Mouse (Mus musculus): ENCODE measurements at regions not wholly inside any gene's neighbourhood (a gene's known extent, or its start where the extent isn't known, plus 50 kb on each side); places are given as distances from the start of the nearest gene placed in this dataset.
A peak's percentile ranks its signal among the peaks of the same experiment; 100 is the strongest.

- H3K4me1 ChIP-seq (replicated peaks), result no peaks in the 10 kb centered on the region; the same call in 1 of the 2 replicates
- H3K4me2 ChIP-seq, result no peak overlapping the region
- DNase-seq (no peak), ATAC-seq (ENCODE audit: low read depth) (no peak)
- H3K36me3 ChIP-seq, result no peaks in the 10 kb centered on the region
- 54% methylated on average over 3 of the region's 3 CpGs for WGBS (ENCODE audit: insufficient replicate concordance)
- 0 out of 2 replicates have a peak, but pooled peaks cover 2% of the 10 kb centered on the region for H3K27me3 ChIP-seq
- H3K4me3 ChIP-seq (replicated peaks), result no peak overlapping the region
- H3K9ac ChIP-seq, result no peak overlapping the region
- no peak overlapping the region for H3K27ac ChIP-seq
- no peaks in the 10 kb centered on the region for H3K9me3 ChIP-seq (replicated peaks)
Measured at GRCm38 (mm10) chr8:12036349-12036748, 196.1 kb downstream of the Tex29 start.

DNA sequence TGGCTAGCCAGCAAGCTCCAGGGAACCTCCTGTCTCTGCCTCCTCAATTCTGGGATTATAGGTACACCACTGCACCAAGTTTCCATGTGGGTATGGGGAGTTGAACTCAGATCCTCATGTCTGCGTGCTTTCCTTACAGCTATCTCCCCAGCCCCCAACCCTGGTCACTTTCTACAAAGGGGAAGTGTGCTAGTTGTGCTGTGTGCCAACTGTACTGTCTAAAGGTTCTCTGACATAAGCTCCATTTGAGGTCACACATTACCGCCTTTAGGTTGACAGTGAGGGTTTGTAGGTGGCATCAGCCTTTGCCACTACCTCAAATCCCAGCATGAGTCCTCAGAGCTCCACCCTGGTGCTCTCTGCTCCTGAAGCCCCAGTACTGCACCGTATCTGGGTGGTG, 200.7 kb downstream of the Tex29 start:
- ATAC-seq (ENCODE audit: low read depth) (no peak), DNase-seq (no peak)
- 41% methylated on average over 3 of the region's 3 CpGs for WGBS (ENCODE audit: insufficient replicate concordance)
- no peak overlapping the region for H3K9ac ChIP-seq
- H3K27me3 ChIP-seq, result 0 out of 2 replicates have a peak, but pooled peaks cover 2% of the 10 kb centered on the region
- H3K9me3 ChIP-seq (replicated peaks), result no peaks in the 10 kb centered on the region
- no peaks in the 10 kb centered on the region for H3K36me3 ChIP-seq
- H3K4me3 ChIP-seq (replicated peaks), result no peak overlapping the region
- H3K4me1 ChIP-seq (replicated peaks), result no peaks in the 10 kb centered on the region
- peak overlapping the region; percentile 51; the same call in 1 of the 2 replicates for H3K27ac ChIP-seq
- no peak overlapping the region for H3K4me2 ChIP-seq

- ATAC-seq (ENCODE audit: low read depth) (peak; percentile 43; the same call in 1 of the 2 replicates), DNase-seq (no peak)
- Histone ChIP-seq H3K4me3 (replicated peaks) (no peak overlapping the region), H3K9me3 (replicated peaks) (no peaks in the 10 kb centered on the region), H3K36me3 (no peaks in the 10 kb centered on the region), H3K4me1 (replicated peaks) (no peaks in the 10 kb centered on the region), H3K27me3 (0 out of 2 replicates have a peak, but pooled peaks cover 2% of the 10 kb centered on the region), H3K9ac (no peak overlapping the region), H3K4me2 (no peak overlapping the region), H3K27ac (no peak overlapping the region)
- 26% methylated on average over 6 of the region's 6 CpGs for WGBS (ENCODE audit: insufficient replicate concordance)
Measured at GRCm38 (mm10) chr8:12041662-12042061, 201.4 kb downstream of the Tex29 start.

DNA sequence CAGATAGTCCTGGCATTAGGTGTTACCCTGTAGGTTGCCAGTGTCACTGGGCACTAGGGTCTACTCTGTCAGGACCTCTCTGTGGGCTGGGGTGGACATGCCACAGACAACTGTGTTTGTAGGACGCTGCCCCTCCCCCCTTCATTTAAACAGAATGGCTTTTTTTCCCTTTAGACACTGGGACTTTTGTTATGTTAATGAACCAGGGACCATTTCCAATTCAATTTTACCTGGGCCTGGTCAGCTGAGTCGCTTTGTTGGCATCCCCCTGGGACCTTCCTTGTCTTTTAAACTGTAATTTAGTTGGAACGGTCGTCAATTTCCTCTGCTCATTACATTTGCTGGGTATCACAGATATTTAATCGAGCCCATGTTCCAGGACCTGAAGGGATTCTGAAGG, 210.6 kb downstream of the Tex29 start:
- Histone ChIP-seq H3K27me3 (no peaks in the 10 kb centered on the region), H3K36me3 (no peaks in the 10 kb centered on the region), H3K4me1 (replicated peaks) (no peaks in the 10 kb centered on the region), H3K9me3 (replicated peaks) (peaks cover 4% of the 10 kb centered on the region), H3K27ac (no peak overlapping the region), H3K4me3 (replicated peaks) (no peak overlapping the region), H3K9ac (no peak overlapping the region), H3K4me2 (no peak overlapping the region)
- WGBS (ENCODE audit: insufficient replicate concordance), result 53% methylated on average over 5 of the region's 5 CpGs
- DNase-seq (no peak), ATAC-seq (ENCODE audit: low read depth) (no peak)

DNA sequence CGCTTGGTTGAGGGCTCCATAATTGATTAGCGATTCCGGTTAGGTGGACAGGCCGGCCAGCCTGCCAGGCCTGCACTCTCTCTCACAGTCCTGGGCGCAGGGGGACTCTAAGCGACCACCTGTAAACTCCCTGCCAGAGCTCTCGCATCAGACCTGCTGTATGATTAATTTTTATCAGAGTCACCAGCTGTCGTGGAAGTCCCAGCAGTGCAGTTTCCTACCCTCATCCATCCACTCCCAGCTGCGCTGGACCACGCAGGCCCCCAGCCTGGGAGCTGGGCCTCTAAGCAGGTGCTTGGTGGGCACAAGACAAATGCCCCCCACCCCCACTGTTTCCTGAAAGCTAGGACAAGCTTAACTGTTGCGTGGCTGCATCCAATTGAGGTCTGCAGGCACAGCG, 211.1 kb downstream of the Tex29 start:
- H3K9me3 ChIP-seq (replicated peaks), result peaks cover 8% of the 10 kb centered on the region
- no peak overlapping the region for H3K4me2 ChIP-seq
- no peak overlapping the region for H3K27ac ChIP-seq
- no peak for DNase-seq
- no peak overlapping the region for H3K4me3 ChIP-seq (replicated peaks)
- ATAC-seq (ENCODE audit: low read depth), result no peak
- no peaks in the 10 kb centered on the region for H3K36me3 ChIP-seq
- H3K4me1 ChIP-seq (replicated peaks), result no peaks in the 10 kb centered on the region
- no peaks in the 10 kb centered on the region for H3K27me3 ChIP-seq
- WGBS (ENCODE audit: insufficient replicate concordance), result 40% methylated on average over 12 of the region's 12 CpGs
- H3K9ac ChIP-seq, result no peak overlapping the region

GRCm38 (mm10) chr8:12055931-12056330, 215.7 kb downstream of the Tex29 start:
- H3K9ac ChIP-seq, result no peak overlapping the region
- no peaks in the 10 kb centered on the region for H3K4me1 ChIP-seq (replicated peaks)
- no peak overlapping the region for H3K4me2 ChIP-seq
- H3K36me3 ChIP-seq, result no peaks in the 10 kb centered on the region
- H3K4me3 ChIP-seq (replicated peaks), result no peak overlapping the region
- peaks cover 8% of the 10 kb centered on the region for H3K9me3 ChIP-seq (replicated peaks)
- 80% methylated on average over 9 of the region's 9 CpGs for WGBS (ENCODE audit: insufficient replicate concordance)
- no peaks in the 10 kb centered on the region for H3K27me3 ChIP-seq
- DNase-seq (peak; percentile 2), ATAC-seq (ENCODE audit: low read depth) (no peak)
- no peak overlapping the region for H3K27ac ChIP-seq

DNA sequence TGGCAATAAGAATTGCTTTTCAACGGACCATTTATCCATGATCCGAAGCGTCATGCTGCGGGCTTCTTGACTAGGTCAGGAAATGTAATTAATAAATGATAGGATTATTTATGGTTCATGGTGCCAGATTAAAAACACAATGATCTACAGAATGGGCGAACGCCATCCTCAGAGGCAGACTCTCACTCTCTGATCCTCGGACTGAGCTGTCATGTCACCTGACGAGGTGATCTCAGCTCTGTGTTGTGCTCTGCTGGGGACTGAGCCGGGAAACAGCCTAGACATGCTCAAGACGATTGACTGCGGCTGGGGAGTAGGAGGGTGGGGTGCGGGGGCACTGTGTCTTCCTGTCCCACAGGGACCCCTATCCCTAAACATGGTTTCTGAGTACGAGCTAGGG, 217.4 kb upstream of the A230072I06Rik start:
- H3K4me2 ChIP-seq, result no peak overlapping the region
- peaks cover under 1% of the 10 kb centered on the region; the same call in 1 of the 2 replicates for H3K9me3 ChIP-seq (replicated peaks)
- no peaks in the 10 kb centered on the region for H3K27me3 ChIP-seq
- ATAC-seq (ENCODE audit: low read depth), result no peak
- no peak for DNase-seq
- H3K4me1 ChIP-seq (replicated peaks), result no peaks in the 10 kb centered on the region
- WGBS (ENCODE audit: insufficient replicate concordance), result 68% methylated on average over 13 of the region's 13 CpGs
- H3K27ac ChIP-seq, result no peak overlapping the region
- no peaks in the 10 kb centered on the region for H3K36me3 ChIP-seq
- no peak overlapping the region for H3K4me3 ChIP-seq (replicated peaks)
- no peak overlapping the region for H3K9ac ChIP-seq

DNA sequence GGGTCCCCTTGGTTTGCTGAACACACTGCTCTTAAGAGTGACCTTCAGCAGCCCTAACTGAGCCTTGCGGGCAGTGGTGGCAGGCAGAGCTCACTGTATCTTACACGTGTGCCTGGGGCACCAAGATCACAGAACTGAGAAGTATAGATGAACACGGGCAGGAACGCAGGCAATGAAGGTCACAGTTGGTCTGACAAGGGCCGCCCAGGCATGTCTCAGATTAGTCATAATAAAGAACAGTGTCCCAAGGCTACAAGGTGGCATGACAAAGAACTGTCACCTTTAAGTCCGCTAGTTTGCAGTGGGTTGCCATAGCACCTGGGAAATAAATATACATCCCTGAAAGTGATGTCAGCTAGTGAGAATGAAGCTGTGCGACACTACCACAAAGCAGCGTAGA, 215.9 kb upstream of the A230072I06Rik start:
- no peaks in the 10 kb centered on the region for H3K36me3 ChIP-seq
- H3K27me3 ChIP-seq, result no peaks in the 10 kb centered on the region
- no peak overlapping the region for H3K27ac ChIP-seq
- no peaks in the 10 kb centered on the region for H3K4me1 ChIP-seq (replicated peaks)
- H3K9ac ChIP-seq, result no peak overlapping the region
- H3K4me3 ChIP-seq (replicated peaks), result no peak overlapping the region
- H3K9me3 ChIP-seq (replicated peaks), result no peaks in the 10 kb centered on the region
- 68% methylated on average over 8 of the region's 8 CpGs for WGBS (ENCODE audit: insufficient replicate concordance)
- DNase-seq, result no peak
- ATAC-seq (ENCODE audit: low read depth), result no peak
- H3K4me2 ChIP-seq, result no peak overlapping the region

GRCm38 (mm10) chr8:12064664-12065063, 214.0 kb upstream of the A230072I06Rik start:
- Histone ChIP-seq H3K4me1 (replicated peaks) (no peaks in the 10 kb centered on the region), H3K36me3 (no peaks in the 10 kb centered on the region), H3K4me3 (replicated peaks) (no peak overlapping the region), H3K27me3 (no peaks in the 10 kb centered on the region), H3K9me3 (replicated peaks) (no peaks in the 10 kb centered on the region), H3K27ac (no peak overlapping the region), H3K9ac (no peak overlapping the region), H3K4me2 (no peak overlapping the region)
- ATAC-seq (ENCODE audit: low read depth) (no peak), DNase-seq (no peak)
- 68% methylated on average over 7 of the region's 7 CpGs for WGBS (ENCODE audit: insufficient replicate concordance)

- H3K27me3 ChIP-seq, result no peaks in the 10 kb centered on the region
- no peaks in the 10 kb centered on the region for H3K4me1 ChIP-seq (replicated peaks)
- 67% methylated on average over 10 of the region's 10 CpGs for WGBS (ENCODE audit: insufficient replicate concordance)
- DNase-seq (no peak), ATAC-seq (ENCODE audit: low read depth) (no peak)
- H3K27ac ChIP-seq, result no peak overlapping the region
- H3K36me3 ChIP-seq, result no peaks in the 10 kb centered on the region
- H3K4me3 ChIP-seq (replicated peaks), result no peak overlapping the region
- no peak overlapping the region for H3K9ac ChIP-seq
- H3K9me3 ChIP-seq (replicated peaks), result no peaks in the 10 kb centered on the region
- H3K4me2 ChIP-seq, result no peak overlapping the region
Measured at GRCm38 (mm10) chr8:12066454-12066853, 212.2 kb upstream of the A230072I06Rik start.

DNA sequence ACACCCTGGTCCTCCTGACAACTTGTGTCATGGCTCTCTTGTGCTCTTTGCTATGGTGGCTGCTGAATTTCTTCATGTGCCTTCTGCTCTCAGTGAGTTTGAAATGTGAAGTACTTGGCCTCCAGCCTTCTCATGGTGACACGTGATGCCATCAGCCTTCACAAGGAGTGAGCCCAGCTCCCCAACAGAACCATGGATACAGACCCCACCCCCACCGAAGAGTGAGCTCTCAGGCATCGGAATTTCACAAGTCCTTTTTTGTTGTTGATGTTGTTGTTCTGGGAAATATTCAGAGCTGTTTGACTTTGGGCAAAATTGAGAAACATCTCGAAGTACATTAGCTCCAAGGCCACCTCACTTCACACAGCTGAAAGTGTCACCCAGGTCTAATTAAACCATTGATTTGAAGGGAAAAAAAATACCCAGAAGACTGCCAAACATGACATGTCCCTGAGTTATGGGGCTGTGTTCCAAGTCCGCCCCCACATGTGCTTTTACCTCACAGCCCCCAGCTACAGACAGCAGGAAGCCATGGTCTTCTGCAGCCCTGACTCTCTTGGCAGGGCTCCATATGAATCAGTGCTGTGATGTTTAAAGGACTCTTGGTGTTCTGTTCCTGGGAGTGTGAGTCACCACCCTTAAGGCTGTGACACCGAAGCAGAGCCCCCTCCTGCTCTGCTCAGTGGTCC, 205.2 kb upstream of the A230072I06Rik start:
- Histone ChIP-seq H3K27ac (no peak overlapping the region), H3K27me3 (no peaks in the 10 kb centered on the region), H3K4me2 (no peak overlapping the region), H3K4me3 (replicated peaks) (no peak overlapping the region), H3K36me3 (no peaks in the 10 kb centered on the region), H3K9me3 (replicated peaks) (no peaks in the 10 kb centered on the region), H3K4me1 (replicated peaks) (no peaks in the 10 kb centered on the region), H3K9ac (no peak overlapping the region)
- WGBS (ENCODE audit: insufficient replicate concordance), result 47% methylated on average over 6 of the region's 6 CpGs
- DNase-seq, result no peak
- no peak for ATAC-seq (ENCODE audit: low read depth)

GRCm38 (mm10) chr8:12075943-12076342, 202.7 kb upstream of the A230072I06Rik start:
- Histone ChIP-seq H3K36me3 (no peaks in the 10 kb centered on the region), H3K9ac (no peak overlapping the region), H3K27me3 (no peaks in the 10 kb centered on the region), H3K4me3 (replicated peaks) (no peak overlapping the region), H3K27ac (no peak overlapping the region), H3K4me2 (no peak overlapping the region), H3K4me1 (replicated peaks) (no peaks in the 10 kb centered on the region), H3K9me3 (replicated peaks) (no peaks in the 10 kb centered on the region)
- 62% methylated on average over 3 of the region's 3 CpGs for WGBS (ENCODE audit: insufficient replicate concordance)
- no peak for ATAC-seq (ENCODE audit: low read depth)
- no peak for DNase-seq

Data from liver, embryonic 13.5 days (tissue).